Mouse (Mus musculus) adrenal gland, adult 2 months (tissue): ENCODE measurements around the gene Eya4. TPM values are rescaled to one million over a fixed set of nuclear protein-coding genes. Genes with fewer than 3 reads are reported as not detected.

Experiments used
- DNase-seq: peaks from one replicate; pipeline ENCODE4 v3.0.0; 2021
- polyA plus RNA-seq: library from polyadenylated mRNA; depleted of rRNA; stranded (reverse); fragments of >200 nt; gene quantifications from 2 replicates; pipeline ENCODE4 v1.2.3, GENCODE M21; 2012
- total RNA-seq, 2 experiments: library from RNA; stranded (reverse); gene quantifications; 2 replicates each; pipeline ENCODE4 v1.2.3; 2021

The Eya4 gene
- total and polyA plus RNA-seq, 3 experiments: 0.37 to 1.7 (median 1.3) TPM

DNA sequence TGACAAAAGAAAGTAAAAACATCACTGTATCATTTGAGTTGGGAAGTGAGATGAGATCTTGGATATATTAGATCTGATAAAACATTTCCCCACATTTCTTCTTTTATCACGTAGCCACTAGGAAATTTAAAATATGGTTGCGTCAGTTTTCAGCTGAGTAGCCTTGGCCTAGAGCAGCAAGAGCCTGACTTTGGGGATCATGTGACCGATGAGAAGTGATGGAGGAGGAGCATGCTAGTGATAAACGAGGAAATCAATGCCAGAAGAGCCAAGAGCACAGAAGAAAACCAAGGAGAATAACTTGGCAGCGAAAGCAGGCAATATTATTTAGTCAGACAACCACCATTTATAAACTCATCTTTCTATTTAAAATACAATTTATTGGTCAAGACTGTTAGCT, 119.7 kb downstream of the Eya4 start:
- DNase-seq: peak; percentile 13

DNA sequence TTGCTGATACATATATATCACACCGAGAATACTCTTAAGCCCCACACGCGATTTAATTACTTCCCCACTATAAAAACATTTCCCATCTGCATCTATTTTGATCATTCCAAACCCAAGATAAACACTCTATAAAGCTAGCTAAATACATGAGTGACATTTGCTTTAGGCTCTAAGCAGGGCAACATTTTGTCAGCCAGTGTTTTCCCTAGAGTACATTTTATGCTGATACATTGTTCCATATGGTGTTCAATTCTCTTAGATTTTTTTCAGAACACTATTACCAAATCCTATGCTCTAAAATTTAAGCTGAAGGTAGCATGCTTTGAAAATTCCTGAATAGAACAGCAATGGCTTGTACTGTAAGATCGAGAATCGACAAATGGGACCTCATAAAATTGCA, 127.2 kb downstream of the Eya4 start:
- DNase-seq: no peak

DNA sequence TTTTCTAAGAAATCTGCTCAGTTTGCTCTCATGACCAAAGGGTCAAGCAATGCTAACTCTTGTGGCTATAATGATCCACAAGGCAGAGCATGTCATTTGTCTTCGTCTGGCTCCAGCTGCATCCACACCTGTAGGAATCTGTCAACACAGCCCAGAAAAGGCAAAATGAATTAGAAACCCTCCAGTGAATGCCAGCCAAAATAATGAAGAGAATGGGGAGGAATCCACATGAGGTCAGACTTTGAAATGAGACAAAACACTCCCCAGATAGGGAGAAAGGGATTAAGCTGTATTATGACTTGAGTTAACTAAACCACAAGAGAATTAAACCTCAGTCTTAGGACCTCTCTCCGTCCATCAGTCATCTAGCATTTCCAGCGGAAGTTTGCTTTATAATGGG, 130.2 kb downstream of the Eya4 start:
- no peak for DNase-seq

DNA sequence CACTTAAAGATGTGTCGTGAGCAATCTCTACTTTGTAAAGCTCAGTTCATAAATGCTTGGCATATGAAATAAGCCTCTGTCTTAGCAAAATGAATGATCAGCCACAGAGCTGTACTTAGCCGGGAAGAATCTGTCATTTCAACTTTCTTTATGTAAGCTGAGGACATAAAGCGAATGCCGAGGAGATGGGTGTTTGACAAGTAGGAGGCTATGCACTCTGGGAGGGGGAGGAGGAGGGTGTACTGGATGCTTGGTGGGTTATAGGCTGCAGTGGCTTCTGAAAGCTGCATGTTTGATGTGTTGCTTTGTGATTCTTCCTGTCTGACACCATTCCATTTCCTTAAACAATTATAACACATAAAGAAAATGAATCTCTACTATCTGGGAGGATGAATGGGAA, 133.8 kb downstream of the Eya4 start:
- no peak for DNase-seq

DNA sequence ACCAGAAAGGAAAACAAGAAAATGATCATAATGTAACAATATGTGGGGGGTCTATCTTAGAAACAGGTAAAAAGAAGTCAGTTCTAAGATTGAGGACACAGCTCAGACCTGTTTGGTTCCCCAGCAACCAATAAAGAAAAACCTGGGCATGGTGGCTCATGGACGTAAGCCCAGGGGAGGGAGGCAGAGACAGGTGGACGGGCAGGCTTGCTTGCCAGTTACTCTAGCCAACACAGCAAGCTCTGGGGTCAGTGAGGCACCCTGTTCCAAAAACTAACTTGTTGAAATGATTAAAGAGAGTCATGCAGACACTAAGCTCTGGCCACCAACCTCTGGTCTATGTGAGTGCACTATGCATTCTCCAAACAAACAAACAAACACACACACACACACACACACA, 139.2 kb downstream of the Eya4 start:
- DNase-seq: no peak

DNA sequence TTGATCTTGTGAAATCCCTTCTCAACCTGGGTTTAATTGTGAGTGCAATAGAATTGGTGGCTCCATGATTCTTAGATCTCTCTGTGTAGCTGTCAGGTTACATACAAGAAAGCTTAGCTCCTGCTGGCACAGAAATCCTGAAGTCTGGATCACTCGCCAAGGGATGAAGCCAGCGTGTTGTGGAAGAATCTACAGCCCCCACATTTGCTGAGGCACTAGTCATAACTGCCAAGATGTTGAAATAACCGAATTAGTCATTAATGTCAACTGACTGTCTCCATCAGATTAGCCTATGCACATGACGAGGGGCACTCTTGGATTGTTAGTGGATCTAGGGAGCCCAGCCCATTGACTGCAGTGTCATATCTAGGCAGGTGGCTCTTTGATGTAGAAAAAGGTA, 146.7 kb downstream of the Eya4 start:
- DNase-seq: peak; percentile 27

DNA sequence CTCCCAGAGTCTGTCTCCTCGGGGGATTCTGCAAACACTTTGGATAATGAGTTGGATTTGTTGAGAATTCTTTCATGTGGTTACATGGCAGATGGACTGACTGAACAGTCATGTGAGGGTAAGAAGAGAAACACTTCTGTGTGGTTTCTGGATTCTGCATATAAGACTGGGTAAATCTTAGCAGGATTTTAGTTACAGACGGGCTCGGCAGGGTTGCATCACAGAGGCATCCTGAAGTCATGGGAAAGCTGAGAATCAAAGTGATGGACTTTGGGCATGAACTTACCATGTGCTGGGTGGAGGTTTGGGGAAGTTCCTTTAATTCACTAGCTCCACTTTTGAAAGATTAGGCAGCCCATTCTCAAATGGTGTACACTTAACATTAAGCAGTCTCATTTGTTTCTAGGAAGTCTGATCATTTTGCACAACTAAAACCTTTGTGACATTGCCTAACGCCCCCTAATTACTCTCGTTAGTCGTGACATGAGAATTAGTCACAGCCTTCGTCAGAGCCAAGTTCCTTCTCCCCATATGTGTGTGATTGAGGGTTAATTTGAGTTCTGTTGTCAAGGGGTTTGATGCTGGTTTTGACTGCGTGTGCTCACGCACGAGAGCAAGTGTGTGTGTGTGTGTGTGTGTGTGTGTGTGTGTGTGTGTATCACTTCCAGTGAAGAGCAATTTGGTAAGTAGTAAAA, 147.3 kb downstream of the Eya4 start:
- no peak for DNase-seq

DNA sequence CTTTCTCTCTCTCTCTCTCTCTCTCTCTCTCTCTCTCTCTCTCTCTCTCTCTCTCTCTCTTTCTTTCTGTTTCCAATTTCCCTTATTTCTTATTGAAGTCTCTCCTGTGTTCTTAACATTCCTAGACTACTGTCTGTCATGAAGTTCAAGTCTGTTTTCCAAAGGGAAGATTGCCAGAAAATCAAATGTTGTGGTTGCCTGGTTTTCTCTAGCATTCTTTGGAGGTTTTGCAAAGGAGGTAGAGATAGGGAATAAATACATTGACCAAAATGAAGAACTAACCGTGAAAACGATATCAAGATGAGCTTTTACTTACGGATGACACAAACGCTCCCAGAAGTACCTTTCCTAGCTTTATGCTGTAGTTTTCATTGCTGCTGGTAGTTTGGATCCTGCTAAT, 148.0 kb downstream of the Eya4 start:
- DNase-seq: no peak

DNA sequence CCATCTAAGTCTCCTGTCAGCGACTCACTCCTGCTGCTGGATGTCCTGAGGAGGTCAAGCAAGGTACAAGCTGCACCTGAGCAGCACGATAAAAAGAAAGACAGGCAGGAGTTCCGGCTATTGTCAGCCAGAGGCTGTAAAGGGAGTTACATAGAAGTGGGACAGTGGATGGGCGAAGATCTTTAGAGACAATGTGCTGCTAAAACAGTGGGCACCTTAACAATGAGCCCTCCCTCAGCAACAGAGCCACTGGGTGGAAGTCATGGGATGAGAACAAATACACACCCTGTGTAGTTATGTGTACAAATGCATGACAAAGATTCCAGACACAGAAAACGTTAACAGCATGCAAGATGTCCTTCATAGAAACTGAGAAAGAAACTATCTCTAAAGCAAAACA, 152.3 kb downstream of the Eya4 start:
- no peak for DNase-seq

DNA sequence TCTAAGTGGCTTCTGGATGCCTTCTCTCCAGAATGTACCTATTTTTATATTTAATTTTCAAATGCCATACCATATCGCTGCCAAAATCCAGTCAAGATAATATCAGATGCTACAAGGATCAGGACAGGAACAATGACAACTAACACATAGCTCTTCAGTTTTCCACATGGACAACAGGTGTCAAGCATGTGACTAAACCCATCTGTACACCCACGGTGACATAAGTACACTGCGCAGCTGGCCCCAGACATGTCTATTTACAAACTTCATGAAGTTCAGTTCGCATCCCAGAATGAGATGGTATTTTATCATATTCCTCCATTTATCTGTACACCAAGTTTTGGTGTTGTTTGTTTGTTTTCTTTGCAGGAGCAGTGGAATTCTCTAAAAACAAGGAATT, 154.2 kb downstream of the Eya4 start:
- no peak for DNase-seq

DNA sequence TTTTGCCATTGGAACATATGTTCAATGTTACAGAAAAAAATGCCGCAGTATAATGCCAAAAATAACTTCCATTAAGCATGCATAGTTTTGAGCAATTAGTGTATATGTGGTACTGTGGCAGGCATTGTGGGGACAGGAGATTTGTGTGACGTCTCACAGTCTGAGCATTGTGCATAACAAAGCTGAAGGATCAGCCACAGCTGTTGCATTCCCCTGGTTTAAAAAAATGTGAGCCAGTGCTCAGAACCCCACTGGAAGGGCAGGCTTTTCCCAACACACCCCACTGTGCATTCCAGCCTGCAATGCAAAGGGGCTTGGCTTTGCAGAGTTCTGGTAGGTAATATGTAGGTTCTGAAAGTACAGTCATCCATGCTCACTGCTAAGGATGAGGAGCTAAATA, 155.2 kb downstream of the Eya4 start:
- DNase-seq: no peak

DNA sequence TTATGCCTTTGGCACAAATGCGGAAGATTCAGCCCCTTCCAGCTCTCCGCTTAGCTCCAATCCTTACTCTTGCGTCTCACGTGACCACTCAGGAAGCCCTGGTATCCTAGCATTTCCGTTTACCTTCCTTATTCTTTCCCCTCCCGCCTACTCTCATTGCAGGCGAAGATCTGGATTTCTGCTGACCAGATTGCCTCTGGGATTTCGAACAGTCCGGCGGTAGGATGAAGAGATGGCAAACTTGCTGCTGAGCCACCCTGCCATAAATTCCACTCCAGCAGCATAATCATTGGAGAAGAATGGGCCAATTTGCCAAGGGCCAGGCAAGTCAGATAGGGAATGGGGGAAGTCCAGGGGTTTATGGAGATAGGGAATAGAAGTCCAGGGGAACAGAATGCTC, 160.8 kb downstream of the Eya4 start:
- DNase-seq: no peak

DNA sequence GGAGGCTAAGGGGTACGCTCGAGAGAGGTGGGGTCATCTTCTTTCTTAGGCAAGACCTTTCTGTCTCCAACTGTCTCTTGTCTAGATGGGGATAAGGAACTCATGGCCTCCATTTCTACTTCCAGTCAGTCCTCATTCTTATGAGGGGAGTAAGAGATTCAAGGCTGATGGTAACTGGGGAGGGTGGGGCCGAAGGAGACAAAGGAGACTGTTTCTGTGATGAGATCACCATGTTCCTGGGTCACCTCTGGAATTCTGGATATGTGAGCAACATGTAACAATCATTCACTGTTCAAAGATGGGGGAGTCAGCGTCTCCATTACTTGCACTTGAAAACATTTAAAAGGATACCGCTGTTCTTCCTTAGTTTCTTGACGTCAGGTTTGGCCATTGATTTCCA, 165.2 kb downstream of the Eya4 start:
- no peak for DNase-seq

DNA sequence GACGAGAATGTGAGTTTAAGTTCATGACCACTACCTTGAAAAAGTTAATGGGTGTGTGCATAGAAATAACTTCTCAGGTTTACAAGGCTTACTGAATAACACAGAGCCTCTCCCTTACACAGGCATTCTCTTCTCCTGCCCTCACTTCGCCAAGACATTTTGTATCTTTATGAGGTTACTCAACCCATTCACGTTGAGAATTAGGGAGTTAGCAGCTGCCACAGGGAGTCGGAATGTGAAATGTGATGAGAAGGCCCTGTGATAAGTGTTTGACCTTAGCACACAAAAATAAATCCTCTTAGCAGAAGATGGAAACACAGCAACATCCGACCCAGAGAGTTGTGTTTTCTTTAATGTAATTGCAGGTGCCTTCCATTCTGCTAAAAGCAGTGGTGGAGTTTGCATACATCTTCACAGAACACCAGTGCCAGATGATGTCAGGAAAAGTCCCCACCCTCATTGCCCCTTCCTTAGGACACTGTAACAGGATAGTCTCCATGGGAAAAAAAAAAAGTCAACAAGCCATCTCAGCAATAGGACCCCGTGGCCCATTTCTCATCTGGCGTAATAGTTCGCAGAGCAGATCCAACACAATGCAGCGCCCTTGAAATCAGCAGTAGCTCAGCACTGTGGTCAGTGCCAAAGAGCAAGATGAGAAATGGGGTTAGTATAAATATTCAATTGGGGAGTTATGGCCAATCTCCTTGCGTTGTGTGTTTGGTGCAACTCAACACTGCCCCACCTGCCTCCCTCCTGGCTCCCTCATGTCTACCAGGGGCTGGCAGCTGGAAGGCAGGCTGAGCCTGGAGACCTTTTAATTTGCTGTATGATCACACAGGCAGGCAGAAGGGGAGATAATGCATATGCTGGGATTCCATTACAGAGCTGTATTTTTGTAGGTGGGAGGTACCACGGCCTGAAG, 168.8 kb downstream of the Eya4 start:
- DNase-seq: no peak

DNA sequence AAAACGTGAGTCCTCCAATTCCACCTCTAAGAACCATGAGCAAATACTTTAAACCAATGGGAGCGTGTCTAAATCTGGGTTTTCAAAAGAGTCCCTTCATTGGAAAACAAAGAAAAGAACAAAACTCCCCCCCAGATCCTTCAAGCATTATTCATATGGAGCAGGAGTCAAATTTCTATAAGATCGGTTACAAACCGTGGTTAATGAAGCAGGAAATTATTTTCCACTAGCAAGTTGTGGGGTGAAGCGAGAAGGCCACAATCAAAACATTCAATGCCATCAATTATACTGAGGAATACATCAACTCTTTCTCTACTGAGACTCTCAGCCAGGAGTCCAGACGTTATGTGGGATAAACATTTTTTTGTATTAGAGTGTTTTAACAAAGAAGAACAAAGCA, 171.3 kb downstream of the Eya4 start:
- DNase-seq: no peak

DNA sequence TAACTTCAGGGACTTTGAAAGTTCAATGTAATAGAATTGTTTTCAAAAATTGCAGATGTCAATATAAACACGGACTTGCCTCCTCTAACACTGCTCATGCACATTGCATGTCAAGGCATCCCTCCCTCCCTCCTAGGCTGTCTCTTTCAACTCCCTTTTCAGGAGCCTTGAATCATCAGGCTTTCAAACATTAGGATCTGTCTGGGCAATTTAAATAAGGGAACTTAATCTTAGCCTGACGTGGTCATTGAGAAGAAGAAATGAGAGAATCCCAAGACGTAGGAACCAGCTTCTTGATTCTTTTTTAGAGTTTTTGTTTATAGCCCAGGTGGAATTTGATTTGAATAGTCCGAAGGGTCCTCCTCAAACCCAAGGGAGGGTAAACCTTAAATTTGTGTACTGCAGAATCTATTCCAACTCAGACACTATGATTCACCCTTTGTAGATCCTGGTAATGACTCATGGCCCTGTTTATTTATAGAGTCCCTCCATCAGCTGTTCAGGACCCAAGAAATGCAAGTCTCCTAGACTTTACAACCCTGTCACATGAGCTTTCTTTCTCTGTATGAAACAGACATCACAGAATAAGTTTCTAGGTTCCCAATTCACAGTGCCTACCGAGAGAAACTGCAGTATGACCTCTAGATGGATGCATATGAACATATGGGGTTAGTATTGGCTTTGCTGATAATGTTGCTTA, 173.1 kb downstream of the Eya4 start:
- DNase-seq: no peak

DNA sequence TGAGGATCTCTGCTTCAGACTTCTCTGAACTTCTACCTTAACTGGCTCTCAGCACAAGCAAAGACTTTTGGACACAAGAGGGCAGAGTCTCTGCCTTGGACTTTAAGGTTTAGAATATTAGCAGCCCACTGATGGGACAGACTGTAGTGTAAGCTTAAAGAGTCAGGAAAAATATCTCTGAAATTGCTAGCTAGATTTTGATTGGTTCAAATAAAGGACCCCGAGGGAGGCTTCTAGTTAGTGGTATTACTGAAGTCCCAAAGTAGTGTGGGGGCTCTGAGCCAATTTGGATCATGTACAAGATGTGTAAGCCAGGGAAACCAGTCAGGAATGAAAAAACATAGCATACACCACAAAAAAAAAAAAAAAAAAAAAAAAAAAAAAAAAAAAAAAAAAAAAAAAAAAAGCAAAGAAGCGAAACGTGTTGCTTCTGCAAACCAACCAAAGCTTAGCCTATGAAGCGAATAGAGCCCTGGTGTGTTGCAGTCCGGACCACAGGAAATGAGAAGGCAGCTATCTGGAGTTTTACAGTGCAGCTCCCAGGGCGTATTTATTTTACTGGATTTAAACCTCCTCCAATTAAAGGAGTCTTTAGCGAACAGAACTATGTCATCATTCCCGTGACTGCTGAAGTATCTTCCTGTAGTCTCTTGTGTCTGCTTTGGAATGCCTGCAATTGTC, 173.8 kb downstream of the Eya4 start:
- no peak for DNase-seq

DNA sequence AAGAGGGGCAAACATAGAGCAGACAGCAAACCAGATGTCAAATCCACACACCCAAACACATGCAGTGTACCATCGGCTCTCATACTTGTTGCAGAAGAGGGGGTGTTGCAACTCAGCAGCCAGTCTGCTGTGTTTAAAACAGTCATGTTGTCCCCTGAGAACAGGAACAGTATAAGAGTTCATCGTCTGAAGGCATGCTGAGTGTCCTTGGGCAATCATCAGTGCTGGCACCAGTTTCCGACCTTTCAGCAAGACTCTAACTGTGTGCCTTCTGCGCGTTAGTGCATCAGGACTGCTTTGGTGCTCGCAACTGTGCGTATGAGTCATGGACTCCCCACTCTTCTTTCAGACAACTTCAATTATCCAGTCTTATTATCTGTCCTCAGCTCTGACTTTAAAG, 179.0 kb downstream of the Eya4 start:
- DNase-seq: peak; percentile 48

DNA sequence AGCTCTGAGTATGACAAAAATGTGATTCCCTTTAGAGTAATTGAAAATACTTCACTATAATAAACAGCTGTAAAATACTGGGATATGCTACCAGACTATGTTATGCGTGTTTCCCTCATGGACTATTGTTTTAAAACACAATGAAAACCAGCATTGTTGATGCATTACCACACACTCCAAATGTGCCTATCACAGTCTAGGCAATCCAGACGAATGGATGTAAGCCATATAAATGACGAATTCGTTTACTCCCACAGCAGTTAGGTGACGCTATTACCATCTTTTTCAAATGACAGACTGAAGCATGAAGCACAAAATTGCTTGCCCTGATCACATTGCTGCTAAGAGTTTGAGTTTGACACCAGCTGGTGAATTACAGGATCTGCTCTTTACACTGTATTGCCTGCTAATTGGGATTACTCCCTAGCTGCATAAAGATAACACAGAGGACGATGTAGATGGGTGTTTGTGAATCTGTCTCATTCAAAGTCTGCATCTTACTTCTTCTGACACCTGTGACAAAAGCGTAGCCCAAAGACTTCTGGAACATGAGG, 185.4 kb downstream of the Eya4 start:
- no peak for DNase-seq

DNA sequence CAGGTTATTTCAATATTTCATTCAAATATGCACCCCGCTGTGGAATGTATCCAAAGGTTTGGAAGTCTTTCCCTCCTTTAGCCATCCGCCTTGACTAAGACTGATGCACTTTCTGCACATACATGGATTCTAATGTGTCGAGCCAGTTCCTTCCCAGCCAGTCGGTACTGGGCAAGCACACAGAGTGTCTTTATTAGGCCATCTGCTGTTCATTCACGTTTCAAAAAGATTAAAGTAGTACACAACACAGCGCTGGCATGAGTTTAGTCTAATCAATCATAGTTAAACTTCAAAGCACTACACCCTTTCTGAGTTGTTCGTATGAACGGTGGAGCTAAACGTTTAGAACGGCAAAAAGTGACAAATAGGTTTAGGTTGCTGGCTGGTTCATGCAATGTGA, 190.7 kb downstream of the Eya4 start:
- DNase-seq: no peak

DNA sequence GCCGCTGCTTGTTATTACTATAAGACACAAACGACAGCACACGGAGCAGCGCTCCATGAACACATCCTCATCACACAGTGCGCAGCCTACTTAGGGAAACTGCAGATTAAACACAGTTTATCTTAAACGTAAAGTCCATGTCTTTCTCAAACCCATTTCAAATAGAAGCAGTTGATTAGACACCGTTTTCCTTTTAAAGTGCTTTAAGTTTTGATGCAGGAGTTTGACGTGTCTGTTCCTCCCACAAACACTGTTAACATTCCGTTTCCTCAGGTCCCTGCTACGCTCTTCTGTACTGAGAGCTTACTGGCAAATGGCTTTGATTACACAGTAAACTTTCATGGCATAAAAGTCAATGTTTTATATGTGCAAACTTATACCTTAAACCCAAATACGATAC, 191.4 kb downstream of the Eya4 start:
- no peak for DNase-seq
